Mouse (Mus musculus): ENCODE results near the gene Zfp788. TPM values are rescaled to one million over a fixed set of nuclear protein-coding genes. Genes with fewer than 3 reads are reported as not detected.
"Not testable (repeated sequence)": the region's sequence is repeated elsewhere in the genome, so short reads cannot be mapped to it uniquely, and the experiment has no call there.

Gene Zfp788
- polyA plus RNA-seq, 1 experiment = 0.81 TPM

DNA sequence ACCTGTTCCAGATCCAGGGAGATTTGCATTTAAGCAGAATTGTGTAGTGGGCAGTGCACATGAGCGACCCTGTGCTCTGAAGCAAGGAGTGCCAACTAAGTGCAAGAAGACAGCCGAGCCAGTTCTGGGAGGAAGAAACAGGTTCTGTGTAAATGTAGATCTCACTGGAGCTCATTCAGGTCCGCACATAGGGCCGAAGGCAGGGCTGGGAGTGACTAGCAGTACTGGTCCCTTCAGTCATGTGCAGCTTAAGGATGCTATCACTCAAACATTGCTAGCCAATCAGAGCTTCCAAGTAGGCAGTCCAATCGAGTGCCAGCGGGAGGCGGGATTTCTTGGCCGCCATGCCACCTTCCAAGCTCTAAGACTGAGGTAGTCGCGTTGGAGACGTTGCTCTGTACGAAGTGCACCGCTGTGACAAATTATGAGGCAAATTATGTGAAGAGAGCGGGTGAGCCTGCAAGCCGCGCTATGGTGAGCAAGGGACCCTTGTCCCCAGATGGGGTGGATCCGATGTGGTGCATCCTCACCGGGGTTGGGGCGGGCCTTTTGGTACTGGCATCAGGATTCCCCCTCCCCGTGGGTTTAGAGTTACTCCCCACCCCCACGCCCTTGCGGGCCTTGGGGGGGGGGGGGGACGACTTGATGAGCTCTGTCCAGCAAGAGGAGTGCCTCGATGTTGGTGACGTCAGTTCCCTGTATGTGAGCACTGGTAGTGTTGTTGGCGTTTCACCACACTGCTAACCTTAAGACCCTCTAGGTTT, 400 bp downstream of the Zfp788 start:
- TF ChIP-seq CTCF (IDR thresholded peaks at IDR 0.05; ENCODE audit: extremely low read depth, insufficient read depth, insufficient read length, insufficient replicate concordance) (no peak), POLR2A (IDR thresholded peaks at IDR 0.05; ENCODE audit: low read depth, low read length) (peak; percentile 41; the same call in 1 of the 2 replicates)
- peak; percentile 79 to 86 for DNase-seq (ENCODE audit: low read depth in 1 of 2, low spot score in 2 of 2)
- under 1% methylated on average over 26 of the region's 26 CpGs for WGBS
- Histone ChIP-seq H3K36me3 (ENCODE audit: control insufficient read depth, insufficient read depth, low read length) (peaks cover 5% of the 10 kb centered on the region), H3K4me1 (ENCODE audit: control insufficient read depth, insufficient read depth, insufficient read length) (no peaks in the 10 kb centered on the region), H3K27ac (ENCODE audit: insufficient read depth, low read length) (peak overlapping the region; percentile 80), H3K27me3 (ENCODE audit: control insufficient read depth, insufficient read depth, low read length) (no peaks in the 10 kb centered on the region), H3K4me3 (ENCODE audit: extremely low read depth, insufficient read depth, insufficient read length) (peak overlapping the region; percentile 75)

DNA sequence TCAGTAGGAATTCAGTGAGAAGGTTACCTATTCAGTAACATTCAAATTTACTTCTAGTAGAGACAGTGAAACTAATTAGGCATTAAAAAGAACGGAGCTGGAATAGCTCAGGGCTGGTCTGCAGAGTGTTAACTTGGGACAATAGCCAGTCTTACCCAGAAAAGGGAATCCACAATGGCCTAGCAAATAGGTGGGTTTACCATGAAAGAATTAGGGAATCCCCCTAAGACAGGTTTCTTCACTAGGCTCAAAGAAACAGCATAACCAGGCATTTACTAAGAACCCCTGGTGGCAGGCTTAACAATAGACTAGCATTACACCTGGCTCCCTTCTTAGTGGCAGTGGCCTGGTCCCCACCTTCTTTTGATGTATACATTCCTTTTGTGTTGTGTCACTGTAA, 41.3 kb downstream of the Zfp788 start:
- H3K4me1 ChIP-seq (ENCODE audit: control insufficient read depth, insufficient read depth, insufficient read length); H3K4me3 ChIP-seq (ENCODE audit: extremely low read depth, insufficient read depth, insufficient read length); H3K27me3 ChIP-seq (ENCODE audit: control insufficient read depth, insufficient read depth, low read length); H3K36me3 ChIP-seq (ENCODE audit: control insufficient read depth, insufficient read depth, low read length); H3K27ac ChIP-seq (ENCODE audit: insufficient read depth, low read length); DNase-seq (ENCODE audit: low read depth in 1 of 2, low spot score in 2 of 2): not testable (repeated sequence)
- WGBS = 79% methylated on average over 1 of the region's 1 CpGs

Other genes starting within 250 kb of the Zfp788 start
- gene AI987944, start 239.8 kb upstream of the Zfp788 start, polyA plus RNA-seq (2012; rRNA removed) = 2.6 and 3.8 TPM in 2 replicates
- gene Vmn2r57, start 184.5 kb upstream of the Zfp788 start, polyA plus RNA-seq (2012; rRNA removed) = 0.02 TPM in 2 replicates
- 0.02 TPM in 1 of 2 replicates, not detected in the other for gene Gm20449, start 133.8 kb upstream of the Zfp788 start, polyA plus RNA-seq (2012; rRNA removed)
- 3.1 and 3.5 TPM in 2 replicates for gene AW146154, start 133.3 kb upstream of the Zfp788 start, polyA plus RNA-seq (2012; rRNA removed)
- gene Gm6871, start 59.5 kb upstream of the Zfp788 start, polyA plus RNA-seq (2012; rRNA removed) = not detected in 2 replicates
- 2.6 and 3.0 TPM in 2 replicates for gene 2610021A01Rik, start 34.0 kb upstream of the Zfp788 start, polyA plus RNA-seq (2012; rRNA removed)
- not detected in 2 replicates for gene Vmn2r58, start 239.5 kb downstream of the Zfp788 start, polyA plus RNA-seq (2012; rRNA removed)